Mouse (Mus musculus) CH12.LX (cell line): ENCODE data around the gene Ankrd13c.

ENCODE experiments used
- CTCF ChIP-seq, 2 experiments: IDR thresholded peaks in 1 of 2; conservative IDR thresholded peaks in 1 of 2; 2 replicates each; pipeline ENCODE4 v1.5.1; 2011 to 2012; ENCODE audit warnings: low read depth in 2 of 2, low read length in 2 of 2, improper control_type of control experiment in 1 of 2, inconsistent platforms in 1 of 2, mild to moderate bottlenecking in 1 of 2, moderate library complexity in 1 of 2
- POLR2A ChIP-seq: IDR thresholded peaks from 2 replicates; pipeline ENCODE4 v1.6.1; 2011; ENCODE audit warnings: low read depth, mild to moderate bottlenecking, improper control_type of control experiment, low read length
- TCF12 ChIP-seq: IDR thresholded peaks from 2 replicates; pipeline ENCODE4 v1.6.1; 2014; ENCODE audit warnings: low read depth, mild to moderate bottlenecking, inconsistent platforms, low read length, improper control_type of control experiment
- UBTF ChIP-seq: IDR thresholded peaks from 2 replicates; pipeline ENCODE4 v1.6.1; 2012; ENCODE audit warnings: low read depth, mild to moderate bottlenecking, inconsistent platforms, low read length, improper control_type of control experiment, moderate library complexity

DNA sequence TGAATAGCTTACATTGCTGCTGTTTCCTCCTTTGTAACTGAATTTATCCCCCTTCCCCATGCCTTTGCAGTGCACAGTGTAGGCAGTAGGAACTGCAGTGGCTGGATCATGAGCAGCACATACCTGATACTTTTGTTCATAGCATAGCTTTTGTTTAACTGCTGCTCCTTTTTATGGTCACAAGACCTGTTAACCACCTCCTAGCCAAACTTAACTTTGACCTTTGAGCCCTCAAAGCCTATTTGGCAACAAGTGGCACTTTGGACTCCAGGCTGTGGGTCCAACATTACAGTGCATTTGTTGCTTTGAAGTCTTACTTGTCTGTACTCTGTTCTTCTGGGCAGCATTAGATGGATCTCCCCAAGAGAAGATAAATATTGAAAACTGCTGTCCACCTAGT lies 46.3 kb downstream of the Ankrd13c start:
- TF ChIP-seq POLR2A = no peak
- no peak for TF ChIP-seq UBTF
- TF ChIP-seq TCF12 = no peak
- TF ChIP-seq CTCF (conservative IDR thresholded peaks at IDR 0.05 in 1 of 2, IDR thresholded peaks at IDR 0.05 in 1 of 2; ENCODE audit: low read depth in 2 of 2, low read length in 2 of 2) = no peak
